Mouse (Mus musculus) layer of hippocampus, adult 2 months (tissue): ENCODE measurements around the gene Utrn. TPM values are rescaled to one million over a fixed set of nuclear protein-coding genes. Genes with fewer than 3 reads are reported as not detected.

Experiments
- DNase-seq, 2 experiments: peaks; one replicate each; pipeline ENCODE4 v3.0.0; 2022; ENCODE audit warnings: low spot score in 2 of 2
- H3K27ac ChIP-seq: fragments of 200-600 bp; 2 replicates; pipeline ENCODE4 v1.8.1; 2022
- H3K4me3 ChIP-seq: fragments of 200-600 bp; 2 replicates; pipeline ENCODE4 v1.8.1; 2022; ENCODE audit warnings: mild to moderate bottlenecking
- CTCF ChIP-seq: fragments of 200-600 bp; conservative IDR thresholded peaks from 2 replicates; pipeline ENCODE4 v1.8.1; 2022; ENCODE audit warnings: antibody characterized with exemption, mild to moderate bottlenecking, moderate library complexity
- total RNA-seq, 2 experiments: library from RNA; stranded (reverse); gene quantifications; 2 replicates each; pipeline ENCODE4 v1.2.3; 2021

Utrn gene
- total RNA-seq, 2 experiments from 2014 or later: 33.7 to 39.8 TPM

DNA sequence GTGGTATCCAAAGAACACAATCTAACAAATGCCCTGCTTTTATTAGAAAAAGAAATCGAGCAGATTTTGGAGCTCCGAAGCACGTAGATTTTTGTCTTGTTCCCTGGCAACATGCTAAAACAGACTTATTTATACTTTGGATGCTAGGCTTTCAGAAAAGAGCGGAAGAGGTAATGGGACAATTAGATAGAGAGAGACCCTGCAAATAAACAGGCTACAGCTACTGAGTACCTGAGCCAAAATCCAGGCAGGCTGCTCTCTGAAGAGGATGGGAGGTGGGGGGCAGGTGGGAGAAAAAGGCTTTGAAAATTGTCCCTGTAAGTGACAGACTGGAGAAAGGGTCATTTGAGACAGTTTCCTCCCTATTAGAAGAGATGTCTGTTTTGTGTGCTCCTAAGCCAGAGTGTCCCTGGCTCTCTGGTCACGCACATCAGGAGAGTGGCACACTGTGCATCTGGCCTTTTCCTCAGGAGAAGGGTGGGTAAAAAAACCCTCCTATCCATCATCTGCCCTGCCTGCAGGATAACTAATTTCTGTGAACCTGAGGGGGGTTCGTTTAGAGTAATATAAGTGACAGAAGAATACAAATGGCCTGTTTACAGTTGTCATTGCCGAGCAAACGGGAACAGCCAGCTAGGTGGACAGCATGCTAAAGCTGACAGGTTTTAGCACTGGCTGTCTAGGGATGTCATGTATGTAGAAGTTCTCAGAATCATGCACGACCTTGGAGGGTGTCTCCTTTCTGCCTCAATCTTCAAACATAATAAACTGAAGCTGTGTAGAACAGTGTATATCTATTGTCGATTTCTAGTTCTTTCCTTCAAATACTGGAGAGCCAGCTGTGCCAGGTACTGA lies 529.2 kb downstream of the Utrn start:
- no peak for TF ChIP-seq CTCF
- DNase-seq: peak in 1 of 2 experiments; percentile 52
- H3K27ac ChIP-seq: peak overlapping the region; percentile 86
- no peak overlapping the region for H3K4me3 ChIP-seq

DNA sequence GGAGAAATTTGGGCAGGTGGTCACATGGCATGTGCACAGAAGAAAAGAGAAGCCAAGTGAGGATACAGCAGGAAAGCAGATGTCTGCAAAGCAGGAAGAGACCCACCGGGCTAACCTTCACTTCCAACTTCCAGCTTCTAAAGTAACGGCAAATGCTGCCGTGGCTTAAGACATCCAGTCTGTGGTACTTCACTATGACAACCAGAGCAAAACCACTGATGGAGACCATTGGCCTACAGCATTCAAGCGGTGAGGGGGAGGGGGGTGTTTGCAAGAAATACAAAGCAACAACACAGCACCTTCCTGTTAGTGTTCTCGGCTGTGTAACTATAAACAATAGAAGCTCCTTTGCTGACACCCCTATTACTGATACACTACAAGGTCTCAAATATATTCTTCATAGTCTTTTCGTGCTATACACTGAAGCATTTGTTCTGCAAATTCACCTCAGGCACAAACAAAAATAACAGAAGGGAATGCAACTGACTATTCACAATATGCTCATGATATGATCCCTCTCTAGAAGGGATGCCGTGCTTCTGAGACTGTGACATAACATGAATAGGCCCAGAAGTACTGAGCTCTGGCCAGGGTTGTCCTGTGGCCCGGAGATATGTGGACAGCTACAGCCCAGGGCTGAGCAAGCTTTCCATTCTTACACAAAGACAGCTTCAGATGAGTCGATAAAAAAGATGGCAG lies 530.0 kb downstream of the Utrn start:
- peak overlapping the region; percentile 86 for H3K27ac ChIP-seq
- H3K4me3 ChIP-seq: no peak overlapping the region
- no peak for DNase-seq
- no peak for TF ChIP-seq CTCF

Other genes starting within 250 kb of the Utrn start
- gene Stx11, start 94.9 kb upstream of the Utrn start, total RNA-seq: under 1 TPM; 0.07 to 0.33 TPM
- gene Sf3b5, start 136.0 kb upstream of the Utrn start, total RNA-seq: 1 to 10 TPM; 9.4 to 9.7 TPM
- 10 to 100 TPM; 14.1 to 17.4 TPM for gene Plagl1, start 191.1 kb upstream of the Utrn start, total RNA-seq